Mouse (Mus musculus) neural tube, embryonic 14.5 days (tissue): ENCODE data around the gene Slc46a3. TPM values are rescaled to one million over a fixed set of nuclear protein-coding genes. Genes with fewer than 3 reads are reported as not detected.
"Not testable (repeated sequence)": the region's sequence is repeated elsewhere in the genome, so short reads cannot be mapped to it uniquely, and the experiment has no call there.

Experiments used
- ATAC-seq: fragments of 200-750 bp; cut with Nextera tagmentation; 2 replicates; pipeline ENCODE4 v1.8.0; 2017; ENCODE audit warnings: low read depth, mild to moderate bottlenecking, moderate TSS enrichment, moderate library complexity
- H3K27ac ChIP-seq: fragments of 300-500 bp; sonication (generic); 2 replicates; pipeline ENCODE4 v1.5.1; 2014; ENCODE audit warnings: low read depth, mild to moderate bottlenecking, control low read depth, low read length, moderate library complexity, mixed read lengths
- H3K27me3 ChIP-seq: fragments of 300-500 bp; sonication (generic); 2 replicates; pipeline ENCODE4 v1.6.1; 2014; ENCODE audit warnings: low read length; ENCODE audit not compliant: control insufficient read depth, insufficient read depth
- H3K36me3 ChIP-seq: fragments of 300-500 bp; sonication (generic); 2 replicates; pipeline ENCODE4 v1.6.1; 2014; ENCODE audit warnings: low read length, mixed read lengths; ENCODE audit not compliant: control insufficient read depth, insufficient read depth
- H3K4me1 ChIP-seq: fragments of 300-500 bp; sonication (generic); 2 replicates; pipeline ENCODE4 v1.6.1; 2014; ENCODE audit warnings: low read length; ENCODE audit not compliant: control insufficient read depth, insufficient read depth
- H3K4me2 ChIP-seq: fragments of 300-500 bp; sonication (generic); 2 replicates; pipeline ENCODE4 v1.6.1; 2014; ENCODE audit warnings: mild to moderate bottlenecking, low read depth, low read length, control low read depth
- H3K4me3 ChIP-seq: fragments of 300-500 bp; sonication (generic); 2 replicates; pipeline ENCODE4 v1.5.1; 2014; ENCODE audit warnings: low read depth, low read length, control low read depth, mixed read lengths
- H3K9ac ChIP-seq: fragments of 300-500 bp; sonication (generic); replicated peaks from 2 replicates; pipeline ENCODE4 v1.6.1; 2014; ENCODE audit warnings: low read depth, mild to moderate bottlenecking, control low read depth, low read length, mixed read lengths
- H3K9me3 ChIP-seq: fragments of 300-500 bp; sonication (generic); 2 replicates; pipeline ENCODE4 v1.6.1; 2016; ENCODE audit warnings: low read length; ENCODE audit not compliant: control insufficient read depth
- WGBS: fragments of 180-500 bp; shearing (Covaris S2); extraction: QIAGEN DNeasy Blood & Tissue Kit; methylation state at CpG from one replicate; pipeline ENCODE4 v1.1.7; 2014; 5-methylcytosine and 5-hydroxymethylcytosine counted together
- polyA plus RNA-seq: library from polyadenylated mRNA; unstranded; fragments of >200 nt; fragmentation: Nextera tagmentation; extraction: Ambion mirVana; gene quantifications from 2 replicates; pipeline ENCODE4 v1.2.1, GENCODE M21; 2014

The Slc46a3 gene
- polyA plus RNA-seq, 1 experiment from 2014 or later: 3.7 TPM

- Histone ChIP-seq H3K4me1 (peaks cover 7% of the 10 kb centered on the region; the same call in 1 of the 2 replicates), H3K27me3 (peaks cover 2% of the 10 kb centered on the region; the same call in 1 of the 2 replicates), H3K36me3 (no peaks in the 10 kb centered on the region), H3K27ac (no peak overlapping the region), H3K9ac (no peak overlapping the region), H3K4me3 (no peak overlapping the region), H3K4me2 (no peak overlapping the region), H3K9me3 (no peaks in the 10 kb centered on the region)
- no peak for ATAC-seq
- WGBS: 71% methylated on average over 4 of the region's 4 CpGs
These were observed 4.4 kb upstream of the Slc46a3 start for GRCm38 (mm10) chr5:147898968-147899549.

DNA sequence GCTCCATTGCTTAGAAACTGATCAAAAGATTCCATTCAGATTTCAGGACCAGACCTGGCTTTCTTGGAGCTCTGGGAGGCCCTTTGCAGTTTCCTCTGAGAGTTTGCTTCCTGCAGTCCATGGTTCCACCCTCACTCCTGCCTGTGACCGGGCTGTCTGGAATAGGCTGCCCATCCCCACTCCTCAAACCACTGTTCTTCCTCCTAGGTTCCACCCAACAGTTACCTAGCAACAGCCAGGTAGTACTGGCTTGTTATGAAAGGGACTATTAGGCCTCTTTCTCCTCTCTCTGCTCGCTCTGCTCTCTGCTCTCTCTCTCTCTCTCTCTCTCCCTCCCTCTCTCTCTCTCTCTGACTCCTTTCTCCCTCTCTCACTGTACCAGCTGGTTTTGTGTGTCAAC, 3.6 kb upstream of the Slc46a3 start:
- Histone ChIP-seq H3K27me3 (peaks cover 2% of the 10 kb centered on the region; the same call in 1 of the 2 replicates), H3K4me3 (no peak overlapping the region), H3K9me3 (no peaks in the 10 kb centered on the region), H3K36me3 (no peaks in the 10 kb centered on the region), H3K4me2 (no peak overlapping the region), H3K27ac (no peak overlapping the region), H3K4me1 (peaks cover 7% of the 10 kb centered on the region; the same call in 1 of the 2 replicates), H3K9ac (no peak overlapping the region)
- WGBS: 83% methylated on average over 2 of the region's 2 CpGs
- ATAC-seq: no peak

- H3K36me3 ChIP-seq, H3K9me3 ChIP-seq, H3K27ac ChIP-seq, H3K4me2 ChIP-seq, H3K4me1 ChIP-seq, ATAC-seq, H3K9ac ChIP-seq, H3K27me3 ChIP-seq, H3K4me3 ChIP-seq: not testable (repeated sequence)
- WGBS: 93% methylated on average over 4 of the region's 4 CpGs
These were observed 1.9 kb upstream of the Slc46a3 start for GRCm38 (mm10) chr5:147896501-147896900.

DNA sequence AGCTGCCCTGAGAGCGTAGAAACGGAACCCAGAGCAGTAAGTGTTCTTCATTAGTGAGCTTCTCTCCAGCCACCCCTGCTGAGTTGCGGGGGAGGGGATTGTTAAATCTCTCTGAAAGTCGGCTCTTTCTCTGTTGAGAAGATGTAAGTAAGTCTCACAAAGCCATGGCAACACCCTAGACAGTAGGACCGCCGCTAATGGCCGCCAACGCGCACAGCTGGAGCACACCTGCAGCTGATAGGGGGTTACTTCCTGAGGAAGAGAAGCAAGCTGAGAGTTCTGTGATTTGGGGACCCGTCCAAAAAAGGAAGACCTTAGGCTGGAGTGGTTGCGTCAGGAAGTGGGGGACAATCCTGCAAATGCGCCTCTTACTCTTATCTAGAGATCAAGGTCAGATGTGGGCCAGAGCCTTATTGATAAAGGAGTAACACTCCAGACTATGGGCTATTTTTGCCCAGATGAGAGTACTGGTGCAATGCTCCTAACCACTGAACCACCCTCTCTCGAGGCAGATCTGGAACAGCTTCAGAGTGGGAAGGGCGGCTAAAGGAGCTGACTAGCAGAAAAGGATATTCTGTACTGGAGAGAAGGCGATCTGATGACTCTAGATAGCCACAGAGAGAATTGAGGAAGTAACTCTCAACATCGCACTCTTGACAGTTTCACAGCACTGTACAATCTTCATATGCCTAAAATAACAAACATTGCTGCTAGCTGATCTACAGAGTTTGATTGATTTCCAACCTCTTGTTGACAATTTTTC, 1.0 kb upstream of the Slc46a3 start:
- H3K27me3 ChIP-seq: peaks cover 2% of the 10 kb centered on the region; the same call in 1 of the 2 replicates
- no peak overlapping the region for H3K9ac ChIP-seq
- no peaks in the 10 kb centered on the region for H3K36me3 ChIP-seq
- WGBS: 27% methylated on average over 16 of the region's 16 CpGs
- H3K4me3 ChIP-seq: peak overlapping the region; percentile 63; the same call in 1 of the 2 replicates
- no peak for ATAC-seq
- no peaks in the 10 kb centered on the region for H3K9me3 ChIP-seq
- peaks cover 7% of the 10 kb centered on the region; the same call in 1 of the 2 replicates for H3K4me1 ChIP-seq
- H3K4me2 ChIP-seq: peak overlapping the region; percentile 96
- no peak overlapping the region for H3K27ac ChIP-seq

GRCm38 (mm10) chr5:147893766-147894454, 705 bp downstream of the Slc46a3 start:
- Histone ChIP-seq H3K4me2 (peak overlapping the region; percentile 96), H3K36me3 (no peaks in the 10 kb centered on the region), H3K9me3 (no peaks in the 10 kb centered on the region), H3K27me3 (peaks cover 2% of the 10 kb centered on the region; the same call in 1 of the 2 replicates), H3K4me1 (peaks cover 7% of the 10 kb centered on the region; the same call in 1 of the 2 replicates), H3K4me3 (peak overlapping the region; percentile 63), H3K9ac (peak overlapping the region; percentile 51), H3K27ac (no peak overlapping the region)
- ATAC-seq: peak; percentile 44
- WGBS: 2% methylated on average over 25 of the region's 25 CpGs

DNA sequence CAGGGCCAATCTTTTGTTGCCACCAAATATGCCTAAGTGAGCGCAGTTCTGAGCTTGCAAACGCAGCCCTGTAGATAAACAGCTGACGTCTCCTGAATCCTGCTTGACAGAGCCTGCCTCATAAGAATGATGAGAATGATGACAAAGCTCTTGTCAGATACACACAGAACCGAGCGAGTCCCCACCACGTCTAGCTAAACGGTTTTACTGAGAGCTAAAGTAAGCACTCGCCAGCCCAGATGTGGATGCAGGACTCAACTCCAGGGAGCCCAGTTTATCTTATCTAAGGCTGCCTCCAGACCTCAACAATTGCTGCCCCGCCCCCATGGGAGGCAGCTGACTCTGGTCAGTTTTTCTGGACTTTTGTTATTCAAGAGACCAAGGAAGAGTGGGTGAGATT, 1.5 kb downstream of the Slc46a3 start:
- Histone ChIP-seq H3K4me3 (no peak overlapping the region), H3K27me3 (peaks cover 2% of the 10 kb centered on the region; the same call in 1 of the 2 replicates), H3K9ac (no peak overlapping the region), H3K4me2 (peak overlapping the region; percentile 96; the same call in 1 of the 2 replicates), H3K27ac (no peak overlapping the region), H3K4me1 (peaks cover 7% of the 10 kb centered on the region; the same call in 1 of the 2 replicates), H3K9me3 (no peaks in the 10 kb centered on the region), H3K36me3 (no peaks in the 10 kb centered on the region)
- 11% methylated on average over 9 of the region's 9 CpGs for WGBS
- ATAC-seq: no peak

DNA sequence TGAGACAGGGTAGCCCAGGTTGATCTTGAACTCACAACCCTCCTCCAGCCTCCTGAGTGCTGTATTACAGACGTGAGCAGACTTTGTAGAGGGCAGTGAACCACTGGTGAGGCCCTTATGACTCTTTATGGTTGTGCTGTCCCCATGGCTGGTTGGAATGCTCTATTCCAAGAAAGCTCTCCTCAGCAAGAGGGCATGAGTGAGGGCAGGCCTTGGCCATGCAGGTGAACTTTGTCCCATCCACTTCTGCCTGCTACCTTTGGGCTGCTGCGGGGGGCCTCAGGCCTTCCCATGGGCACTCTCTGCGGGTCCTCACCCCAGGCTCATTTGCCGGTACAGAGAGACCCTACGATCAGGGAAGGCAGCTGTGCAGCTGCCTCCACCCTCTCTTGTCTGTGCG, 1.9 kb downstream of the Slc46a3 start:
- no peak for ATAC-seq
- H3K36me3 ChIP-seq: no peaks in the 10 kb centered on the region
- H3K9me3 ChIP-seq: no peaks in the 10 kb centered on the region
- H3K27ac ChIP-seq: no peak overlapping the region
- H3K9ac ChIP-seq: no peak overlapping the region
- H3K4me2 ChIP-seq: no peak overlapping the region
- H3K4me3 ChIP-seq: no peak overlapping the region
- H3K4me1 ChIP-seq: peaks cover 7% of the 10 kb centered on the region; the same call in 1 of the 2 replicates
- peaks cover 2% of the 10 kb centered on the region; the same call in 1 of the 2 replicates for H3K27me3 ChIP-seq
- 17% methylated on average over 6 of the region's 6 CpGs for WGBS

DNA sequence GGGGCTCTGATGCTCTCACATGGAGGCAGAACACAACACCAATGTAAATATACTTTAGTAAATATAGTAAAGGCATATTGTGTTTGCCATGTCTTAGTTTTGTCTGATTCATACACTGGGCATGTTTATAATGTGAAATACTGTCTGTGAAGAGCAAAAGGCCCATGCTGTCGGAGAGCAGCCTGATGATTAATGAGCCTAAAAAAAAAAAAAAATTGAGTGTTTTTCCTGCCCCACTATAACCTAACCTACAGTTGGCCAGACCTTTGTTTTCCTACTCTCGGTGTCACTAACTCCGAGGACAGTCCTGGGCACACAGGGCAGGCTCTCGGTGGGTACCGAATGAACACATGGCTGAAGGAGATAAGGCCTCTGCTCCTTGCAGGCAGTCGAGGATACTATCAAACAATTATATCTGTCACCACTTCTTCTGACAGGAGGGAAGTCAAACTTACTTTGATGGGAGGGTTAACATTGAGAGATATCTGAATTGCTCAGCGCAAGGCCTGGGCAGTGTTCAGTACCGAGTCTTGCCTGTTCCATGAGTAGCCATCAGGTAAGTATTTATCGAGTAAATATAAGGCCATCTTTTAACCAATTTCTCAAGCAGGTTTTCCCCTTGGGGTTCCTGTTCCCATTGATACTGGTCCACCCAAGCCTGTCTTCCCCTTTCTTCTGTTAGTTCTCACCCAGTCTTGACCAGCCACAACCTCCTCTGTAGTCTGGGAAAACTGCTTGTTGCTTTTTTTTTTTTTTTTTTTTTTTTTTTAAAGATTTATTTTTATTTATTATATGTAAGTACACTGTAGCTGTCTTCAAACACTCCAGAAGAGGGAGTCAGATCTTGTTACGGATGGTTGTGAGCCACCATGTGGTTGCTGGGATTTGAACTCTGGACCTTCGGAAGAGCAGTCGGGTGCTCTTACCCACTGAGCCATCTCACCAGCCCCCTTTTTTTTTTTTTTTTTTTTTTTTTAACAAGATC, 6.0 kb downstream of the Slc46a3 start:
- Histone ChIP-seq H3K36me3 (no peaks in the 10 kb centered on the region), H3K27me3 (no peaks in the 10 kb centered on the region), H3K4me2 (no peak overlapping the region), H3K9me3 (no peaks in the 10 kb centered on the region), H3K4me1 (no peaks in the 10 kb centered on the region), H3K27ac (no peak overlapping the region), H3K9ac (no peak overlapping the region), H3K4me3 (no peak overlapping the region)
- ATAC-seq: no peak
- WGBS: 88% methylated on average over 10 of the region's 12 CpGs
